Mouse (Mus musculus) cerebellum, adult 8-10 months (tissue): Measurements from ENCODE around the gene Hyal1.
A peak's percentile ranks its signal among the peaks of the same experiment; 100 is the strongest.

Experiments used
- DNase-seq: peaks from one replicate; pipeline ENCODE4 v3.0.0; 2022

Hyal1 gene

DNA sequence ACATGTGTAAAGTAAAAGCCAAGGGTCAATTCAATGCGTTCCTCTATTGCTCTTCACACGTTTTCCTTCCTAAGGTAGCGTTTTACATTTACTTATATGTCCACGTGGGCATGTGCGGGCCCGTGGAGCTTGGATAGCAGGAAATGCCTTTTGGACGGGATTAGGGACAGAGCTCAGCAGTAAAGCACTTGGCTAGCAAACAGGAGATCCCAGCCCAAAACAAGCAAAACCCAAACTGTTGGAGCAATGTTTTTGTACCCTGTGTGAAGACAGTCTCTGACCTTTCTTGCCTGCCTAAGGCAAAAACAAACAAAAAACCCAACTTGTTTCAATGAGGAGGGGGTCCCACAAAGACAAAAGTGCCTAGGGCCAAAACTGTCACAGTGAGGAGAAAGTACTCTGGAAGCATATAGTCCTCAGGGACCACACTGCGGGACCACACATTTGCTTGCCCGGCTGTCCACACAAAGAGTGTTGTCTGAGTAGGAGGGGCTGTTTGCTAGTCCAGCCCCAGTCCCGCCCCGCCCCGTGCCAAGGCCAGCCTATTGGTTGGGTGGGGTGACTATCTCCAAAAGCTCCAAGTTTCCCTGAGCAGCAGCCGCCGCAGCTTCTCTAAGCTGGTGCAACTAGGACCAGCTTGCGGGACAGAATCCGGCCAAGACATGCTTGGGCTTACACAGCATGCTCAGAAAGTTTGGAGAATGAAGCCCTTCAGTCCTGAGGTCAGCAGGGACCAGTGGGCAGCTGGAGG, at the start of gene Hyal1:
Hyal1 (plus strand) TSS at position 571 of the 751 bp plus-strand sequence.
- no peak for DNase-seq

DNA sequence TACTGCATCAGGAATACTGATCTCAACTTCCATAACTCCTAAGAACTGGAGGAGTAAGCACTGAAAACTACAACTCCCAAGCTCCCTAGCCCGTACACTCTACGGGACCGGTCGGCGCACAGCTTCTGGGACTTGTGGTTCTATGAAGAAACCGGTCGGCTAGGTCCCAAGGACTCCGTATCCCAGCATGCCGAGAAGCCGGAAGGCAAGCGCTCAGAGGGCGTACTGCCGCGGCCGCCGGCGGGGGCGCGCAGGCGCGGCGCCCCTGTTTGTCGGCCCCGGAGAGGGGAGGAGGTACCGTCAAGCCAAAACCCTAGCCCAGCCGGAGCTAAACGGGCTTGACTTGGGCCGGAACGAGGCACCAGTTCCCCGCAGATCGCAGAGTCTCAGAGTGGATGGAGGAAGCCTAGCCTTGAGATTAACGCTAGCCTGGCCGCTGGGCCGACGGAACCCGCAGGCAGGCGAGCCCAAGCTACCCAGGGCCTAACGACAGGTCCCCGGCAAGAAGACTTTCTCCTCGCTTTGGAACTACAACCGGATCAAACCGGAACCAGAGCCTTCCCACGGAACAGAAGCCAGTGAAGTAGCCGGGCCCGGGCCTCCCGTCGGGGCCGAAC, 42.8 kb upstream of the Hyal1 start, which contains the start of gene Tmem115:
Tmem115 (plus strand) TSS at position 155 of the 617 bp plus-strand sequence.
- peak; percentile 91 for DNase-seq

DNA sequence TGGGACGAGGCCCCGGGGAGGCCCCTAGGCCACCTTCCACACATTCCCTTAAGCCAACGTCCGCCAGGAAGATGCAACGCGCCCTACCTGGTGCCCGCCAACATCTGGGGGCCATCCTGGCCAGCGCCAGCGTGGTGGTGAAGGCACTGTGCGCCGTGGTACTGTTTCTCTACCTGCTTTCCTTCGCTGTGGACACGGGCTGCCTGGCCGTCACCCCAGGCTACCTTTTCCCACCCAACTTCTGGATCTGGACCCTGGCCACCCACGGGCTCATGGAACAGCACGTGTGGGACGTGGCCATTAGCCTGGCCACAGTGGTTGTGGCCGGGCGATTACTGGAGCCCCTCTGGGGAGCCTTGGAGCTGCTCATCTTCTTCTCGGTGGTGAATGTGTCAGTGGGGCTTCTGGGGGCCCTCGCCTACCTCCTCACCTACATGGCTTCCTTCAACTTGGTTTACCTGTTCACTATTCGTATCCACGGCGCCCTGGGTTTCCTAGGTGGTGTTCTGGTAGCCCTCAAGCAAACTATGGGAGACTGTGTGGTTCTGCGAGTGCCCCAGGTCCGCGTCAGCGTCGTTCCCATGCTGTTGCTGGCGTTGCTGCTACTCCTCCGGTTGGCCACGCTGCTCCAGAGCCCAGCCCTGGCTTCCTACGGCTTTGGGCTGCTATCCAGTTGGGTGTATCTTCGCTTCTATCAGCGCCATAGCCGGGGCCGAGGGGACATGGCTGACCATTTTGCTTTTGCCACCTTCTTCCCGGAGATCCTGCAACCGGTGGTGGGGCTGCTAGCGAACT, 42.1 kb upstream of the Hyal1 start:
- no peak for DNase-seq

DNA sequence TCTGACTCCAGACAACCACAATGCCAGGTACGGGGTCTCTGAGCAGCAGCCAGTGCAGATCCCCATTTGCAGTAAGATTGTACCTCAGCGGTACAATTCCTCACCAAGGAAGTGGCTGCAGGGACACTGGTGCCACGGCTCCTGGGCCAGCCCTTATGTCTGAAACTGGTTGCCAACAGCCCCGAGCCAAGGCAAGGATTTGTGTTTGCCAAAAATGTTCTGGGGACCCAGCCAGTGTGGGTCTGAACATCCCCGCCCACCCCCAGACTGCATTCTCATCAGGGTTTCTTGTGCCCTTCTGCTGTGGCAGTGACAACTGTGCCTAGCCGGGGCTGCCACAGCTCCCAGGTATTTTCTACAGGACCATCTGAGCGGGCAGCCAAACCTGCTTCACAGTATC, 38.5 kb upstream of the Hyal1 start:
- no peak for DNase-seq

DNA sequence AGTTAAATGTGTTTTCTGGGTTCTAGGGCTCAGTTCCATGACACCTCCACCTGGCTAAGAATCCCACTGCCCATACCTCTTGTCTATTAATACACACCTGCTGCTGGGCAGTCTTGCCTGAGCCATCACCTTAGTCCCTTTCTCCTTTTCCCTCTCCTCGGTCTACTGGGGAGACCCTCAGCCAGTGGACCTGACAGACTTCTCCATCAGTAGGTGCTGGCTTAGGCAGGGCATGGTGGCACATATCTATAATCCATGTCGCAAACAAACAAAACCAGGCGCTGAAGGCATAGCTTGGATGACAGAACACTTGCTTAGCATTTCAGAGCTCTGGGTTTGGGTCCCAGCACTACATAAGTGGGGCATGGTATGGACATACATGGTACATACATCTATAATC, 38.0 kb upstream of the Hyal1 start:
- DNase-seq = no peak

DNA sequence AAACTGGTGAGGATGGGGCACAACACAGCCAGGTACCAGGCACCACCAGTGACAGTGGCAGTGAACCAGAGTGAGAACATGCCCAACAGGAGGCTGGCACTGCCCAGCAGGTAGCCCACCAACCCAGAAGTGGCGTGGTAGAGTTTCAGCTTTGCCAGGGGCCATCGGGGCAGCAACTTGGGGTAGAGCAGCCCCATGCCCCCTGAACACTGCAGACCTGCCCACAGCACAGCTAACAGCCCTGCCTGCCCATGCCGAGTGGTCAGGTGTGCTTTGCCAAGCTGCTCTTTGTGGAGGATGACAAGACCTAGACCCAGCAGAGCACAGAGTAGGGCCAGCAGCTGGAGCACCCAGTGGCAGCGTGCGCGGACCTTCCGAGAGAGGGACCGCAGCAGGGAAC, 36.8 kb upstream of the Hyal1 start:
- DNase-seq = peak; percentile 32

DNA sequence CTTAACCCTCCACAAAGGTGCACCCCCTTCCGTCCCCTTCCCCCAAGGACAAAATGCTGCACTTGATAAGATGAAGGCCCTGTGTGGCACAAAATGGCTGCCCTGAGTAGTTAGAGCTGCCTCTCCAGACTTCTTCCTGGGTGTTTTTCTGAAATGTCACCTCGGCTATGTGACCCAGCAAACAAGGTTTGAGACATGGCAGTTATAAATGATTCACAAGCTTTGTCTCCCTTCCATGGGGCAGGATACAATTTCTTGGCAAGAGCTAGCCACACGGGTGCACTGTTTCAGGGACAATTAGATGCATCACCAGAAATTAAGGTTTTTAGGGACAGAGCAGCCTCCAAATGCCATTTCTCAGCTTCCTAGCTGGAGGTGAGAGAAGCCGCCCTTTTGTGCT, 36.3 kb upstream of the Hyal1 start:
- peak; percentile 18 for DNase-seq

DNA sequence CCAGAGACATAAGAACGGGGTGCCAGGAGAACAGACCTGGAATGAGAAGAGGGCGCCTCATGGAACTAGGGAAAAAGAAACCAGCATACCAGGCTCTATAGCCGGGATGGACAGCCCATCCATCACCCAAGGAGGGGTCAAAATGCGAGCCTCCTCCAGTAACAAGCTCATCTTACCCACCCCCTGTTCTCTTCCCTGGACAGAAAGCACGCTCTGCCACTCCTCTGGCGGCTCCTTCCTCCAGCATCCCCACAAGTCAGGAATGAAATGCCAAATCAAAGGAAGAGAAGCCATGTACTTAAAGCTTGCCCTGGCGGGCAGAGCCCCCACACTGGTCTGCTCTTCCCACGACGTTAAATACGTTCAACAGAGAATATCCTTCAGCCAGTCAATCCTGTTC, 35.7 kb upstream of the Hyal1 start:
- no peak for DNase-seq

DNA sequence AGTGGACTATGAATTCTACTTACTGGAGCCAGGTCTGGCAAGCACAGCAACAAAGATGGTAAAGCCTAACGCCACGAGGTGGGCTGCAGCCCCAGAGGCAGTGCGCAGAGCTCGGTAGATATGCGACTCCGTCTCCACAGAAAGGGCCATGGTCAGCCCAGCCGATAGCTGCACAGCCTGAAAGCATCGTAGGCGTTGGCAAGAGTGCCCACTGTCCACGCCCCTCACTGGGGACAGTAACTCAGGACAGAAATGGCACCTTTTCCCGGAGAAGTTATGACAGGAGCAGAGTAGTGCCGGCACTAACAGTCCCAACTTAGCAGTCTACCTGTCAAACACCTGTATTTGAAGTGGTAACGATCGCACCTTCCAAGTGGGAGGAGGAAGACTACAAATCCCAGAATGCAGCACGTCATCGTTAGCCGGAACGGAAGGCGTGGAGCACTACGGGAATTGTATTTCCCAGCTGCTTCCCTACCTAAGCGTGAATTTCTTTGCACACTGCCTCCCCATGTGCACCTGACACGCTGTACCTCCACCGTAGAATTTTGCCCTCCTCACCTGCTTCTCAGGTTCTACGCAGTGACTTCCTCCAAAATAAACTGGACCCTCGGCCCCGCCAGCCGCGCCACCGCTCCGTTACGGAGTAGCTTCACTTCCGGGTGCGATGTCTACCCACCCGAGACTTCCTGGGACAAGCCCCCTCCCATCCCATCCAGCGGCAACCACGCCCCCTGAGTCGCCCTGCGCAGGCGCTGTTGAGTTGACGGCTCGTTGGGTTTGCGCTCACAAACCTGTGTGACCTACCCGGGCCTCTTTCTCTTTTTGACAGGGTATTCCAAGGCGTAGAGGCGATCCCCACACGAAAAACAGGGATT, 35.0 kb upstream of the Hyal1 start, which contains the start of the genes Cyb561d2 and Nprl2:
Cyb561d2 (minus strand) TSS at position 720 of the 878 bp plus-strand sequence.
Nprl2 (plus strand) TSS at position 753 of the 878 bp plus-strand sequence.
- DNase-seq = peak; percentile 94

DNA sequence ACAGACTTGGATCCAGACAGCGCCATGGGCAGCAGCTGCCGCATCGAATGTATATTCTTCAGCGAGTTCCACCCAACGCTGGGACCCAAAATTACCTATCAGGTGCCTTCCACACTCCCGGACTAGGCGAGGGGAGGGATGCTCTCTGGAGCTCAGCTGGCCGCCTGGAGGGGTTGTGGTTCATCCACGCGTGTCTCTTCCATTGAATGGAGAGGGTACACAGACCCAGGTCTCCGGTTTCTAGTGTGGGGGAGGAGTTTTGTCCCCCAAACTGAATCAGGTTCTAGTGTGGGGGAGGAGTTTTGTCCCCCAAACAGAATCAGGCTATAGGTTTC, 34.4 kb upstream of the Hyal1 start:
- no peak for DNase-seq

DNA sequence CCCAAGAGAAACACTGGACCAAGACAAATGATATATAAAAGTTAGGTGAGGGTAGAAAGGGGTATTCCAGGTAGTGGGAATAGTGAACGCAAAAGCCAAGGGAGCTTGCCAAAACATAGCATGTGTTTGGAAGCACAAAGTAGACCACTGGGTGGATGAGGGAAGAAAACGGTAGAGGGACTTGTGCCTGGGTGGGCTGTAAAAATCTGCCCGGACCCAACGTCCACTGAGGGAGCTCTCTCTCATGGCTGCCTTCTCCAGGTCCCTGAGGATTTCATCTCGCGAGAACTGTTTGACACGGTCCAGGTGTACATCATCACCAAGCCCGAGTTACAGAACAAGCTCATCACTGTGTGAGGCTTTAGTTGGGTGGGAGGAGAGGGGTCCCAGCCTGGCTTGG, 34.0 kb upstream of the Hyal1 start:
- peak; percentile 27 for DNase-seq

DNA sequence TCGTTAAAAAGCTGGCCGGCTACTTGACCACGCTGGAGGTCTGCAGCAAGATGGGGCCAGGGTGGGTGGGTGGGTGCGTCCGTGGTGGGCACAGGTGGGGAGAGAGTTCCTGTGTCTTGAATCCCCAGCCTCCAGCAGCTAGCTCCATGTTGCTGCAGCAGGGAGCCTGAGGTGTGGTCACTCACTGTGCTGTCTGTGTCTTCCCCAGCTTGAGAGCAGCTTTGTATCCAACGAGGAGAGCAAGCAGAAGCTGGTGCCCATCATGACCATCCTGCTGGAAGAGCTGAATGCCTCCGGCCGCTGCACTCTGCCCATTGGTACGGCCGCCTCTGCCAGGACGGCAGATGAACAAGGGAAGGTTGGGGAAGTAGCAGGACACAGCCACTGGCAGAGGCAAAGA, 33.4 kb upstream of the Hyal1 start:
- DNase-seq = peak; percentile 23

DNA sequence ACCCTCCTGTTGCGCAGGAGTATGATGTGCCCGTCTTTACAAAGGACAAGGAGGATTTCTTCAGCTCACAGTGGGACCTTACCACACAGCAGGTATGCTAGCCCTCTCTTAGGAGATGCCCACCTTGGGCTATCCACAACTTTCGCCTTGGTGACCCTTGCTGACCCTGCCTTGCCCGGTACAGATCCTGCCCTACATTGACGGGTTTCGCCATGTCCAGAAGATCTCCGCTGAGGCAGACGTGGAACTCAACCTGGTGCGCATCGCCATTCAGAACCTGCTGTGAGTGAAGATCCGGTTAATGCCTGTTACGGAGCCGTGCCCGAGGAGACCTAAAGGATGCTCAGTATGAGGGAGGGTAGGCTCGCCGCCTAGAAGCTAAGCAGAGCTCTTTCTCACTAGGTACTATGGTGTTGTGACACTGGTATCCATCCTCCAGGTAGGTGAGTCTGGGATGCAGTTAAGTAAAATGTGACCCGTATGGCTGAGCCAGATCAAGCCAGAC, 32.5 kb upstream of the Hyal1 start:
- DNase-seq = peak; percentile 31

DNA sequence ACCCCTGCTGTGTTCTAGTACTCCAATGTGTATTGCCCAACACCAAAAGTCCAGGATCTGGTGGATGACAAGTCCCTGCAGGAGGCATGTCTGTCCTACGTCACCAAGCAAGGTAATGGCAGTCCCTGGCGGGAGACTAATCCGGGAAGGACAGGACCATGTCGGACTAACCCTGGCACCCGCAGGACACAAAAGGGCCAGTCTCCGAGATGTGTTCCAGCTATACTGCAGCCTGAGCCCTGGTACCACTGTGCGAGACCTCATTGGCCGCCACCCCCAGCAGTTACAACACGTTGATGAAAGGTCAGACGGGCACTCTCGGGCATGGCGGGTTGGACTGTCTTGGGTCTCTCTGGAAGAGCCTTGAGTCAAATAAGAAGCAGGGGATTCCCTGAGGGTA, 32.0 kb upstream of the Hyal1 start:
- DNase-seq = no peak

DNA sequence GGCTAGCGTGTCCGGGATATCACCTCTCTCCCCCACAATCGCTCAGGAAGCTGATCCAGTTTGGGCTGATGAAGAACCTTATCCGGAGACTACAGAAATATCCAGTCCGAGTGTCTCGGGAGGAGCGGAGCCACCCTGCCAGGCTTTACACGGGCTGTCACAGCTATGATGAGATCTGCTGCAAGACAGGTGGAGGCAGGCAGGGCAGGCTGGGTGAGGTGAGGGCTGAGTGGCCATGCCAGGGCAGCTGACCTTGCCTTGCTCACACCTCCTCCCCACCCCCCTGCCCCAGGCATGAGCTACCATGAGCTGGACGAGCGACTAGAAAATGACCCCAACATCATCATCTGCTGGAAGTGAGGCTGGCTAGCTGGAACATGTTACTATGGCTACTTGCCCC, 31.5 kb upstream of the Hyal1 start:
- no peak for DNase-seq

DNA sequence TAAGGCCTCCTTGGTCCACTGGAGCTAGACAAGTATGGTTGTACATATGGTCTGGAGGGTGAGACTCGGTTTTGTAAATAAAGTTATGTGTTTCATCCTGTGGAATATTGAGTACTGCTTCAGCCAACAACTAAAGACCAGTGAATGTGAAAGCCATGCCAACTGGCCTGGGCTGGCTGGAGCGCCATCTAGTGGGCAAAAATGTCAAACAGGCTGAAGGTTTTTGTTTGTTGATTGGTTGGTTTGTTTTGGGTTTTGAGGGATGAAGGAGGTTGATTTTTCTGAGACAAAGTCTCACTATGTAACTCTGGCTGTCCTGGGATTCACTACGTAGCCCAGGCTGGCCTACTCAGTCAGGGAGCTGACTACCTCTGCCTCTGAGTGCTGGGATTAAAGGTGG, 31.1 kb upstream of the Hyal1 start:
- DNase-seq = peak; percentile 79

DNA sequence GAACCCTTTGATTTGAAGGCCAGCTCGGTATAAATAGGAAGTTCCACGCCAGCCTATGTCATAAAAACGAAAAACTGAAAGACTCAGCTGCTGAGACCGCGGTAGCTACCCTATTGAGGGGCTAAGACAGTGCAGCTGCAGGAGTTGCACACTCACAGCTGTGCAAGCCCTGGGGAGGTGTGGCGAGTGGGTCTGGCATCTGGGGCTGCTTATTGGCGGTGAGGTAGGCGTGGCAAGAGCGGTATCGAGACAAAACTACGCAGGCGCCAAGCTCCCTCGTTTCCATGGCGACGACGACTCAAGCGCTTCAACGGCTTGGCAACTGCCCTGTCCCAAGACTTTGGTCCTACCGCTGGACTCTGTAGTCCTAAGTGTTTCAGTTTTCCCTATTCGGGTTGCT, 29.7 kb upstream of the Hyal1 start, which contains the start of gene Zmynd10:
Zmynd10 (plus strand) TSS at position 273 of the 400 bp plus-strand sequence.
- DNase-seq = no peak

DNA sequence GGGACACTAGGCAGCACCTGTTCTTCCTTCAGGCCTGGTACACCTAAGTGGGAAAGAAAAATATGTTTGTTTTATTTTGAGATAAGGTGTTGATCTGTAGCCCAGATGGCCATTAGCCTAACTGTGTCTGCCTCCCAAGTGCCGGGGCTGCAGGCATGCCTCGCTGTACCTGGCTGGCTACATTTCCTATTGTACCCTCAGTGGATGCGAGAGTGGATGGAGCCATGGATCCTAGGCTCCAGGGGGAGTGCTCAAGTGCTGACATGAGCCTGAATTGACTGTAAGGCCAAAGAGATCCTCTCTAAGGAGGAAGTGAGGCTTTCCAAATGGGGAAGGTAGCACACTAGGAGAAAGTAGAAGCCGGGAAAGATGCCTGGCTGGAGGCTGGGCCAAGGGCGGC, 28.8 kb upstream of the Hyal1 start:
- no peak for DNase-seq

DNA sequence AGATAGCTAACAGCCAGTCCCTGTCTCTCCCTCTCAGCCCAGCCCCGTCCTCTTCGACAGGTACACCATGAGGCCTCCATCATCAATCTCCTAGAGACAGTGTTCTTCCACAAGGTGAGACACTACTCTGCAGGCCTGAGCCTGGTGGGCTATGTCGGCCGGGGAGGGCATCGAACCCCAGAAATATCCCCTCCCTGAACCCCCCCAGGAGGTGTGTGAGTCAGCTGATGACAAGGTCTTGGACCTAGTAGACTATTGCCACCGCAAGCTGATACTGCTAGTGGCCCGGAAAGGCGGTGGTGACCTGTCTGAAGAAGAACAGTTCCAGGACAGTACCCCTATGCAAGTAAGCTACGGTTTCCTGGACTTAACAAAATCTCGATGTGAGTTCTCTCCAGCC, 27.9 kb upstream of the Hyal1 start:
- DNase-seq = no peak

DNA sequence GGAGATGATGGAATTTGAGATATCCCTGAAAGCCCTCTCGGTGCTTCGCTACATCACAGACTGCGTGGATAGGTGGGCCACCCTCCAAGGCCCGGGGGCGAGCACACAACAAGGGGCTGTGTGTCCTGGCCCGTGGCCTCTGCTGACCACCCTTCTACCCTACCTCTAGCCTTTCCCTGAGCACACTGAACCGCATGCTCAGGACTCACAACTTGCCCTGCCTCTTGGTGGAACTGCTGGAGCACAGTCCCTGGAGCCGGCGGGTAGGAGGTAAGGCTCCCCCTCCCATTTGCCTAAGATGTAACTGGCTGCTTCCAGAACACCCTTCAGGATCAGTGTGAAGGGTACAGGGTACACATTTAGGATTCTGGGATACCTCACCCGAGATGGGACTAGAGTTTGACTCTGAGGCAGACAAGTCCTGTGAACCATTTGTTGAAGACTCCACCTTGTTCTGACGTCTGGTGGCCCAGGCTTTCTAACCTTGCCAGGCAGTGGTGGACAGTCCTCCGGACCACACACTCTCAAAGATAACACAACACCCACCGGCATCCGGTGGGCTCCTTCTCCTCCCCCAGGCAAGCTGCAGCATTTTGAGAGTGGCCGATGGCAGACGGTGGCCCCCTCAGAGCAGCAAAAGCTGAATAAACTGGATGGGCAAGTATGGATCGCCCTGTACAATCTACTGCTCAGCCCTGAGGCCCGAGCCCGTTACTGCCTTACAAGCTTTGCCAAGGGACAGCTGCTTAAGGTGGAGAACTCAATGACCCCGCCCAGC, 27.2 kb upstream of the Hyal1 start:
- no peak for DNase-seq

DNA sequence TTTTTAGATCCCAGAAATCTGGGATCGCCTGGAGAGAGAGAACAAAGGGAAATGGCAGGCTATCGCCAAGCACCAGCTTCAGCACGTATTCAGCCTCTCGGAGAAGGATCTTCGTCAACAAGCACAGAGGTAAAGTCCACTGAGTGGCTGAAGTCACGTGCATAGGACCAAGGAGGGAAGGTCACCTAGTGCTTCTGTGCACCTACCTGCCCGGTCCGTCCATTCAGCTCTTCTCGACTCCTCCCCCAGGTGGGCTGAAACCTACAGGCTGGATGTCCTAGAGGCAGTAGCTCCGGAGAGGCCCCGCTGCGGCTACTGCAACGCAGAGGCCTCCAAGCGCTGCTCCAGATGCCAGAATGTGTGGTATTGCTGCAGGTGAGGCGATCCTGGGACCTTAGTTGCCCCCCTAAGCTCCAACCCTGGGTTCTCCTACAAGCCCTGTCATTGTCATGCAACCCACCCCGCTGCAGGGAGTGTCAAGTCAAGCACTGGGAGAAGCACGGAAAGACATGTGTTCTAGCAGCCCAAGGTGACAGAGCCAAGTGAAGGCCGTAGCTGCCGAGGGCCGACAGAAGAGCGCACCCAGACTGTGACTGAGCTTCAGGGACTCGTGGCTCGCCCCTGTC, 26.1 kb upstream of the Hyal1 start:
- DNase-seq = no peak
